Mouse (Mus musculus) heart, adult 2 months (tissue): ENCODE data around the gene Tmc4. TPM values are rescaled to one million over a fixed set of nuclear protein-coding genes. Genes with fewer than 3 reads are reported as not detected.

Experiments used
- DNase-seq, 2 experiments: peaks; one replicate each; pipeline ENCODE4 v3.0.0; 2021
- H3K27ac ChIP-seq: fragments of 200-600 bp; 2 replicates; pipeline ENCODE4 v1.8.1; 2022
- H3K27me3 ChIP-seq: fragments of 200-500 bp; 2 replicates; pipeline ENCODE4 v1.6.1; 2012; ENCODE audit warnings: mild to moderate bottlenecking, low read length, inconsistent platforms, mixed read lengths; ENCODE audit not compliant: control insufficient read depth, insufficient read depth
- H3K36me3 ChIP-seq: fragments of 200-500 bp; 2 replicates; pipeline ENCODE4 v1.6.1; 2012; ENCODE audit warnings: low read length, inconsistent platforms; ENCODE audit not compliant: control insufficient read depth, insufficient read depth
- H3K4me1 ChIP-seq: fragments of 200-500 bp; 2 replicates; pipeline ENCODE4 v1.6.1; 2011; ENCODE audit warnings: low read length; ENCODE audit not compliant: control insufficient read depth, insufficient read depth
- H3K4me3 ChIP-seq: fragments of 200-600 bp; 2 replicates; pipeline ENCODE4 v1.8.1; 2022
- H3K79me2 ChIP-seq: fragments of 200-500 bp; replicated peaks from 2 replicates; pipeline ENCODE4 v1.6.1; 2012; ENCODE audit warnings: mild to moderate bottlenecking, inconsistent platforms, low read length, moderate library complexity, mixed read lengths; ENCODE audit not compliant: control insufficient read depth, insufficient read depth
- H3K9ac ChIP-seq: fragments of 200-500 bp; 2 replicates; pipeline ENCODE4 v1.6.1; 2012; ENCODE audit warnings: low read depth, mild to moderate bottlenecking, control low read depth, inconsistent platforms, low read length, mixed read lengths
- CTCF ChIP-seq: fragments of 200-600 bp; IDR thresholded peaks from 2 replicates; pipeline ENCODE4 v1.8.1; 2022; ENCODE audit warnings: antibody characterized with exemption, mild to moderate bottlenecking, moderate library complexity
- EP300 ChIP-seq: fragments of 200-500 bp; IDR thresholded peaks from 2 replicates; pipeline ENCODE4 v1.6.1; 2011; ENCODE audit warnings: low read depth, low read length, control low read depth; ENCODE audit not compliant: insufficient read depth
- POLR2A ChIP-seq: fragments of 200-500 bp; IDR thresholded peaks from 2 replicates; pipeline ENCODE4 v1.6.1; 2011; ENCODE audit warnings: mild to moderate bottlenecking, low read depth, low read length, control low read depth; ENCODE audit not compliant: insufficient read depth
- WGBS: fragments of 180-500 bp; shearing (Covaris S2); methylation state at CpG from one replicate; pipeline ENCODE4 v1.1.7; 2018; 5-methylcytosine and 5-hydroxymethylcytosine counted together
- intact Hi-C: fragments of 180-260 bp; cut with DNase I; formaldehyde crosslinking; loops from one replicate; pipeline ENCODE4 v1.15.1; 2025
- microRNA-seq, 2 experiments: library from miRNA; unstranded; fragments of <30 nt; microRNA quantifications; one replicate each; pipeline ENCODE4 v1.2.0; 2021
- polyA plus RNA-seq: library from polyadenylated mRNA; depleted of rRNA; stranded (reverse); fragments of >200 nt; gene quantifications from 2 replicates; pipeline ENCODE4 v1.2.3, GENCODE M21; 2012; rRNA removed
- total RNA-seq, 2 experiments: library from RNA; stranded (reverse); gene quantifications; 2 replicates each; pipeline ENCODE4 v1.2.3; 2021

Gene Tmc4
- total and polyA plus RNA-seq, 3 experiments, result 1.4 to 4.9 (median 2.1) TPM

DNA sequence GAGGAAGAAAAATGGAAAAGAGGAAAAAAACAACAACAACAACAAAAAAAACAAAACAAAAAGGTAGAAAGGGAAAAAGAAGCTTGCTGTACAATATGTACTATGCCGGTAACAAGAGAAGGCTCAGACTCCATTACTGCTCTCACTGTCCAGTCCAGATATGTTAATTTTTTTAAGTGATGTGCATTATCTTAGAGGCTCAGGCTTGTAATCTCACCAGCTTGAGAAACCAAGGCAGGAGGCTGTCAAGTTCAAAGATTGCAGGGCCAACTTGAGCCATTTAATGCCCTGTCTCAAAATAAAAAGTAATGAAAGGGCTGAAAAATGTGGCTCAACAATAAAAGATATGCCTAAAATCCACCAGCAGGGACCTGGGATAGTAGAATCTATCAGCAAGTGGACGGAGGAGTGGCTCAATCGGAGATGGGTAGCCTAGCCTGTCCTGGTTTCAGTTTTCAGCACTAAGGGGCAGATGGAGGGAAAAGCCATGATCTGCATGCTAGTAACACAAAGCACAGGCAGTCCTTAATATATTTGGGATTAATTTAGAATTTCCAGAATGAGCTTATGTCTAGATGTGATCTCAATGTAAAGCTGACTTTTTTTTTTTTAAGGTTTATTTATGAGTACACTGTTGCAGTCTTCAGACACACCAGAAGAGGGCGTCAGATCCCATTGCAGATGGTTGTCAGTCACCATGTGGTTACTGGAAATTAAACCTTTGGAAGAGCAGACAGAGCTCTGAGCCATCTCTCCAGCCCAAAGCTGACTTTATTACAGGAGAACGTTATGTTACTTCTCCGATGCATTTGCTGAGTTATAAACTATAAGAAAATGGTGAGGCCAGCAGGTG lies 60.7 kb downstream of the Tmc4 start:
- Histone ChIP-seq H3K27me3 (no peaks in the 10 kb centered on the region), H3K4me1 (no peaks in the 10 kb centered on the region), H3K9ac (no peak overlapping the region), H3K79me2 (no peaks in the 10 kb centered on the region), H3K36me3 (no peaks in the 10 kb centered on the region), H3K4me3 (peak overlapping the region; percentile 92; the same call in 1 of the 2 replicates), H3K27ac (peak overlapping the region; percentile 81; the same call in 1 of the 2 replicates)
- TF ChIP-seq CTCF, result peak; percentile 65
- no peak for TF ChIP-seq EP300
- 41% methylated on average over 6 of the region's 6 CpGs for WGBS
- no peak for DNase-seq
- intact Hi-C loops, result loop anchor here (1.0 kb wide), 1 partner anchor 13 kb away; the partner anchor contains the start of genes Prpf31 and Tfpt

DNA sequence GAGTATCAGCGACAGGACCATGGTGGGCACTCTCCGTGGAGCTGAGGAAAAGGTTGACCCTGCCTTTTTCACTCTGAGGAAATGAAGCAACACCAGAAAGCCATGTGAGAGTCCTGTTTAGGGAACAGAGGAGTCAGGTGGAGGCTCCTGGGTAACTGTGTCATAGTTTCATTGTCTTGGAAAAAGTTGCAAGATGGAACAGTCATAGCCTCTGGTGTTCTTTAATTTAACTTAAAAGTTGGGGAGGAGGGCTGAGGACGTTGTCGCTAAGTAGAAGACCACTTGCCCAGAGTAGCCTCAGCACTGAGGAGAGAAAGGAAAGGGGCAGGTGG lies 61.3 kb downstream of the Tmc4 start, which contains the start of gene Oscar:
Gene Oscar, minus strand, starts transcription at position 101 of the 332 bp plus-strand sequence.
- TF ChIP-seq POLR2A (no peak), EP300 (no peak), CTCF (no peak)
- Histone ChIP-seq H3K36me3 (no peaks in the 10 kb centered on the region), H3K4me3 (peak within 1 kb of the TSS; percentile 92; the same call in 1 of the 2 replicates), H3K79me2 (no peaks in the 10 kb centered on the region), H3K9ac (no peak within 1 kb of the TSS), H3K27ac (peak within 1 kb of the TSS; percentile 81; the same call in 1 of the 2 replicates), H3K4me1 (no peaks in the 10 kb centered on the region), H3K27me3 (no peaks in the 10 kb centered on the region)
- 82% methylated on average over 4 of the region's 4 CpGs for WGBS
- intact Hi-C loops, result no loop called here
- DNase-seq, result no peak

Small RNA genes lying within 50 kb of the gene (microRNA-seq; reads per million reads assigned to microRNA genes)
- gene Mir3572, result 2.8 to 3.5 reads per million in 2 experiments

Other genes with a start within 250 kb of the Tmc4 start
- gene Tarm1, start 174.9 kb downstream of the Tmc4 start, total RNA-seq, result not detected
- 0.16 and 0.20 TPM in 2 replicates for gene Tarm1, start 174.9 kb downstream of the Tmc4 start, polyA plus RNA-seq
- under 1 TPM in 1 of 2 experiments, not detected in 1; 0.21 TPM for gene Oscar, start 61.4 kb downstream of the Tmc4 start, total RNA-seq
- 0.45 and 0.91 TPM in 2 replicates for gene Oscar, start 61.4 kb downstream of the Tmc4 start, polyA plus RNA-seq
- gene Ndufa3, start 60.2 kb downstream of the Tmc4 start, total RNA-seq, result 1,000 to 10,000 TPM; 1,765 to 2,117 TPM
- 956 and 1,299 TPM in 2 replicates for gene Ndufa3, start 60.2 kb downstream of the Tmc4 start, polyA plus RNA-seq
- gene Tfpt, start 47.6 kb downstream of the Tmc4 start, total RNA-seq, result 10 to 100 TPM; 16.9 to 21.1 TPM
- 8.0 and 8.8 TPM in 2 replicates for gene Tfpt, start 47.6 kb downstream of the Tmc4 start, polyA plus RNA-seq
- 10 to 100 TPM; 24.1 to 24.4 TPM for gene Prpf31, start 47.6 kb downstream of the Tmc4 start, total RNA-seq
- gene Prpf31, start 47.6 kb downstream of the Tmc4 start, polyA plus RNA-seq, result 21.5 and 30.3 TPM in 2 replicates
- 10 to 100 TPM; 22.1 to 23.1 TPM for gene Cnot3, start 32.3 kb downstream of the Tmc4 start, total RNA-seq
- 20.3 and 33.2 TPM in 2 replicates for gene Cnot3, start 32.3 kb downstream of the Tmc4 start, polyA plus RNA-seq
- gene Leng1, start 11.7 kb downstream of the Tmc4 start, total RNA-seq, result 10 to 100 TPM; 11.8 to 12.8 TPM
- 4.8 and 5.9 TPM in 2 replicates for gene Leng1, start 11.7 kb downstream of the Tmc4 start, polyA plus RNA-seq
- gene Tsen34, start 15.3 kb upstream of the Tmc4 start, total RNA-seq, result 10 to 100 TPM; 60.0 to 66.6 TPM
- 80.8 and 82.3 TPM in 2 replicates for gene Tsen34, start 15.3 kb upstream of the Tmc4 start, polyA plus RNA-seq
- 10 to 100 TPM; 19.2 to 19.7 TPM for gene Mboat7, start 16.0 kb upstream of the Tmc4 start, total RNA-seq
- gene Mboat7, start 16.0 kb upstream of the Tmc4 start, polyA plus RNA-seq, result 24.9 and 25.0 TPM in 2 replicates
- 100 to 1,000 TPM; 584 to 688 TPM for gene Rps9, start 26.4 kb upstream of the Tmc4 start, total RNA-seq
- gene Rps9, start 26.4 kb upstream of the Tmc4 start, polyA plus RNA-seq, result 761 and 901 TPM in 2 replicates
- gene Pirb, start 42.8 kb upstream of the Tmc4 start, total RNA-seq, result 1 to 10 TPM; 2.2 to 2.4 TPM
- gene Pirb, start 42.8 kb upstream of the Tmc4 start, polyA plus RNA-seq, result 5.7 and 6.7 TPM in 2 replicates
- under 1 TPM; 0.27 to 0.29 TPM for gene Gm15448, start 148.1 kb upstream of the Tmc4 start, total RNA-seq
- gene Gm15448, start 148.1 kb upstream of the Tmc4 start, polyA plus RNA-seq, result 0.39 TPM in 1 of 2 replicates, not detected in the other
- under 1 TPM; 0.10 to 0.80 TPM for gene Pira2, start 167.5 kb upstream of the Tmc4 start, total RNA-seq
- 0.29 and 0.57 TPM in 2 replicates for gene Pira2, start 167.5 kb upstream of the Tmc4 start, polyA plus RNA-seq
- gene Gm14548, start 220.6 kb upstream of the Tmc4 start, total RNA-seq, result under 1 TPM; 0.18 to 0.25 TPM
- 2.2 TPM in 1 of 2 replicates, not detected in the other for gene Gm14548, start 220.6 kb upstream of the Tmc4 start, polyA plus RNA-seq
- gene Lilra6, start 237.9 kb upstream of the Tmc4 start, total RNA-seq, result under 1 TPM; 0.29 to 0.34 TPM
- gene Lilra6, start 237.9 kb upstream of the Tmc4 start, polyA plus RNA-seq, result 0.41 and 0.94 TPM in 2 replicates